Mouse (Mus musculus) cerebellum, adult 2 months (tissue): ENCODE data around the gene Fbxo42.

ENCODE experiments used
- CTCF ChIP-seq: fragments of 200-500 bp; IDR thresholded peaks from 2 replicates; pipeline ENCODE4 v1.5.1; 2011; ENCODE audit warnings: low read depth, mild to moderate bottlenecking, control low read depth, low read length, moderate library complexity, borderline replicate concordance; ENCODE audit not compliant: insufficient read depth
- POLR2A ChIP-seq: fragments of 200-500 bp; IDR thresholded peaks from 2 replicates; pipeline ENCODE4 v1.6.1; 2011; ENCODE audit warnings: low read length, control low read depth, borderline replicate concordance; ENCODE audit not compliant: insufficient read depth

GRCm38 (mm10) chr4:141191294-141191693, 43.6 kb downstream of the Fbxo42 start:
- TF ChIP-seq CTCF: no peak
- TF ChIP-seq POLR2A: no peak
